9 mouse cellular contexts compared by ENCODE assay signal in genomic region chr10:126962966-126963330, GRCm38 (mm10). TPM values are rescaled to one million over a fixed set of nuclear protein-coding genes. Genes with fewer than 3 reads are reported as not detected.
DNase-seq lines count a peak whose midpoint lies in the region; ATAC-seq lines count a peak whose summit lies in the region.
"Had no signal": no experiment of that assay in that cellular context is flagged by ENCODE, and none has a peak within 500 bp of the region (broad histone marks: within the 10 kb centered on the region; RNA-seq: fewer than 3 reads in every experiment).

No protein-coding gene starts in this region.

- H3K36me3 ChIP-seq in forebrain, embryonic 16.5 days (ENCODE audit: control insufficient read depth, insufficient read depth) = no peaks in the 10 kb centered on the region
- H3K36me3 ChIP-seq: hindbrain, embryonic 10.5 days had no signal

- peak overlapping the region; percentile 91 for H3K27ac ChIP-seq in forebrain, embryonic 16.5 days (ENCODE audit: low read length)

- H3K9me3 ChIP-seq in forebrain, embryonic 16.5 days (ENCODE audit: control insufficient read depth, low read length) = no peaks in the 10 kb centered on the region

- 45% methylated on average over 6 of the region's 6 CpGs for WGBS in forebrain, embryonic 16.5 days

- H3K9ac ChIP-seq in forebrain, embryonic 16.5 days (replicated peaks; ENCODE audit: low read depth, low read length) = no peak overlapping the region

- ATAC-seq in frontal cortex, adult (ENCODE audit: low TSS enrichment) = peak; percentile 53
- ATAC-seq in forebrain, embryonic 16.5 days = no peak

- H3K27me3 ChIP-seq in forebrain, embryonic 16.5 days (replicated peaks; ENCODE audit: control insufficient read depth, insufficient read depth, low read length) = no peaks in the 10 kb centered on the region

- H3K4me1 ChIP-seq in forebrain, embryonic 16.5 days (replicated peaks; ENCODE audit: control insufficient read depth, insufficient read depth, low read length) = peaks cover 11% of the 10 kb centered on the region

- DNase-seq in frontal cortex, postnatal 36 days (ENCODE audit: low spot score in 2 of 2) = no peak
- DNase-seq in adipocyte (ENCODE audit: low spot score) = peak; percentile 70
- DNase-seq in kidney, postnatal 10 days = peak; percentile 50
- no peak for DNase-seq in right cerebral cortex, postnatal 4 days
- DNase-seq in left cerebral cortex, adult 9 months (ENCODE audit: low spot score in 2 of 2) = no peak
- DNase-seq in layer of hippocampus, postnatal 10 days (ENCODE audit: low spot score in 2 of 2) = no peak

- 0 out of 2 replicates have a peak overlapping the region, but pooled peaks have one; percentile 6 for H3K4me2 ChIP-seq in forebrain, embryonic 16.5 days (ENCODE audit: low read length)

- no peak overlapping the region for H3K4me3 ChIP-seq in forebrain, embryonic 16.5 days (replicated peaks; ENCODE audit: low read length)

RNA-seq across cellular contexts. Expression of gene Ctdsp2, which starts 15.6 kb away (rescaled TPM):
- polyA plus RNA-seq in forebrain, embryonic 16.5 days (2015; fragmentation: Nextera tagmentation; extraction: Ambion mirVana) = 22.9 and 27.6 TPM in 2 replicates
- total RNA-seq in layer of hippocampus, postnatal 10 days (2021) = 10 to 100 TPM; 78.9 to 88.9 TPM

RNA-seq across cellular contexts. Expression of gene Avil, which starts 37.6 kb away (rescaled TPM):
- polyA plus RNA-seq in forebrain, embryonic 16.5 days (2015; fragmentation: Nextera tagmentation; extraction: Ambion mirVana) = 0.15 and 0.40 TPM in 2 replicates
- total RNA-seq in layer of hippocampus, postnatal 10 days (2021) = under 1 TPM; 0.11 to 0.18 TPM

Comparison
In these comparisons a context has a peak if more than half of its experiments do, and no peak if none do; other contexts are left out.
1. DNase-seq: peak in adipocyte (single experiment) and kidney, postnatal 10 days (single experiment); none in frontal cortex, postnatal 36 days (0 of 2), right cerebral cortex, postnatal 4 days (single experiment), left cerebral cortex, adult 9 months (0 of 2) and layer of hippocampus, postnatal 10 days (0 of 2).